Mouse (Mus musculus): ENCODE data around the gene Cadps. TPM values are rescaled to one million over a fixed set of nuclear protein-coding genes. Genes with fewer than 3 reads are reported as not detected.

Cadps gene
- polyA plus RNA-seq, 1 experiment from 2014 or later = 0.51 TPM

GRCm38 (mm10) chr14:12400116-12400515 lies 422.8 kb downstream of the Cadps start:
- Histone ChIP-seq H3K4me3 (replicated peaks) (no peak overlapping the region), H3K9me3 (replicated peaks) (no peaks in the 10 kb centered on the region), H3K27ac (no peak overlapping the region), H3K4me1 (no peaks in the 10 kb centered on the region), H3K36me3 (no peaks in the 10 kb centered on the region), H3K9ac (no peak overlapping the region), H3K27me3 (no peaks in the 10 kb centered on the region), H3K4me2 (no peak overlapping the region)
- WGBS = 91% methylated on average over 5 of the region's 5 CpGs
- no peak for ATAC-seq (replicated peaks; ENCODE audit: low FRiP score)

- no peak overlapping the region for H3K27ac ChIP-seq
- no peaks in the 10 kb centered on the region for H3K27me3 ChIP-seq
- no peaks in the 10 kb centered on the region for H3K36me3 ChIP-seq
- H3K4me1 ChIP-seq = no peaks in the 10 kb centered on the region
- 67% methylated on average over 3 of the region's 3 CpGs for WGBS
- H3K9ac ChIP-seq = no peak overlapping the region
- H3K4me3 ChIP-seq (replicated peaks) = no peak overlapping the region
- no peaks in the 10 kb centered on the region for H3K9me3 ChIP-seq (replicated peaks)
- no peak for ATAC-seq (replicated peaks; ENCODE audit: low FRiP score)
- H3K4me2 ChIP-seq = no peak overlapping the region
These were observed 425.3 kb downstream of the Cadps start for GRCm38 (mm10) chr14:12397561-12397960.

GRCm38 (mm10) chr14:12394318-12394717 lies 428.6 kb downstream of the Cadps start:
- Histone ChIP-seq H3K9ac (no peak overlapping the region), H3K4me3 (replicated peaks) (no peak overlapping the region), H3K9me3 (replicated peaks) (no peaks in the 10 kb centered on the region), H3K27ac (no peak overlapping the region), H3K36me3 (no peaks in the 10 kb centered on the region), H3K4me2 (no peak overlapping the region), H3K27me3 (no peaks in the 10 kb centered on the region), H3K4me1 (no peaks in the 10 kb centered on the region)
- 57% methylated on average over 2 of the region's 2 CpGs for WGBS
- no peak for ATAC-seq (replicated peaks; ENCODE audit: low FRiP score)

GRCm38 (mm10) chr14:12393271-12393861 lies 429.5 kb downstream of the Cadps start:
- H3K9ac ChIP-seq = no peak overlapping the region
- no peaks in the 10 kb centered on the region for H3K9me3 ChIP-seq (replicated peaks)
- H3K4me2 ChIP-seq = no peak overlapping the region
- 44% methylated on average over 12 of the region's 12 CpGs for WGBS
- no peak overlapping the region for H3K4me3 ChIP-seq (replicated peaks)
- no peaks in the 10 kb centered on the region for H3K27me3 ChIP-seq
- ATAC-seq (replicated peaks; ENCODE audit: low FRiP score) = no peak
- no peak overlapping the region for H3K27ac ChIP-seq
- no peaks in the 10 kb centered on the region for H3K36me3 ChIP-seq
- H3K4me1 ChIP-seq = peaks cover 4% of the 10 kb centered on the region; the same call in 1 of the 2 replicates

GRCm38 (mm10) chr14:12391167-12391566 lies 431.7 kb downstream of the Cadps start:
- H3K36me3 ChIP-seq = no peaks in the 10 kb centered on the region
- no peaks in the 10 kb centered on the region for H3K9me3 ChIP-seq (replicated peaks)
- H3K27ac ChIP-seq = no peak overlapping the region
- ATAC-seq (replicated peaks; ENCODE audit: low FRiP score) = no peak
- H3K4me2 ChIP-seq = no peak overlapping the region
- peaks cover 5% of the 10 kb centered on the region; the same call in 1 of the 2 replicates for H3K4me1 ChIP-seq
- 75% methylated on average over 7 of the region's 7 CpGs for WGBS
- H3K9ac ChIP-seq = no peak overlapping the region
- peaks cover 5% of the 10 kb centered on the region; the same call in 1 of the 2 replicates for H3K27me3 ChIP-seq
- no peak overlapping the region for H3K4me3 ChIP-seq (replicated peaks)

- Histone ChIP-seq H3K4me3 (replicated peaks) (no peak overlapping the region), H3K4me2 (no peak overlapping the region), H3K27me3 (peaks cover 5% of the 10 kb centered on the region; the same call in 1 of the 2 replicates), H3K36me3 (no peaks in the 10 kb centered on the region), H3K27ac (no peak overlapping the region), H3K4me1 (peaks cover 5% of the 10 kb centered on the region; the same call in 1 of the 2 replicates), H3K9me3 (replicated peaks) (no peaks in the 10 kb centered on the region), H3K9ac (no peak overlapping the region)
- 24% methylated on average over 14 of the region's 14 CpGs for WGBS
- no peak for ATAC-seq (replicated peaks; ENCODE audit: low FRiP score)
These were observed 434.0 kb downstream of the Cadps start for GRCm38 (mm10) chr14:12388806-12389436.

- Histone ChIP-seq H3K9ac (no peak overlapping the region), H3K27me3 (peaks cover 5% of the 10 kb centered on the region; the same call in 1 of the 2 replicates), H3K4me2 (no peak overlapping the region), H3K9me3 (replicated peaks) (no peaks in the 10 kb centered on the region), H3K36me3 (no peaks in the 10 kb centered on the region), H3K4me1 (peaks cover 5% of the 10 kb centered on the region; the same call in 1 of the 2 replicates), H3K4me3 (replicated peaks) (no peak overlapping the region), H3K27ac (no peak overlapping the region)
- no peak for ATAC-seq (replicated peaks; ENCODE audit: low FRiP score)
- 29% methylated on average over 4 of the region's 4 CpGs for WGBS
These were observed 434.6 kb downstream of the Cadps start for GRCm38 (mm10) chr14:12388192-12388795.

- H3K36me3 ChIP-seq = no peaks in the 10 kb centered on the region
- H3K9ac ChIP-seq = no peak overlapping the region
- no peak overlapping the region for H3K4me2 ChIP-seq
- no peak overlapping the region for H3K27ac ChIP-seq
- H3K27me3 ChIP-seq = peaks cover 5% of the 10 kb centered on the region; the same call in 1 of the 2 replicates
- no peaks in the 10 kb centered on the region for H3K9me3 ChIP-seq (replicated peaks)
- peaks cover 5% of the 10 kb centered on the region; the same call in 1 of the 2 replicates for H3K4me1 ChIP-seq
- H3K4me3 ChIP-seq (replicated peaks) = no peak overlapping the region
- WGBS = 69% methylated on average over 6 of the region's 6 CpGs
- no peak for ATAC-seq (replicated peaks; ENCODE audit: low FRiP score)
These were observed 435.7 kb downstream of the Cadps start for GRCm38 (mm10) chr14:12387176-12387575.

GRCm38 (mm10) chr14:12377883-12378282 lies 445.0 kb downstream of the Cadps start:
- 27% methylated on average over 9 of the region's 9 CpGs for WGBS

GRCm38 (mm10) chr14:12377289-12377688 lies 445.6 kb downstream of the Cadps start:
- 97% methylated on average over 2 of the region's 2 CpGs for WGBS
- H3K4me2 ChIP-seq = no peak overlapping the region
- H3K27ac ChIP-seq = no peak overlapping the region
- H3K9ac ChIP-seq = no peak overlapping the region
- H3K4me1 ChIP-seq = no peaks in the 10 kb centered on the region
- ATAC-seq (replicated peaks; ENCODE audit: low FRiP score) = no peak
- H3K9me3 ChIP-seq (replicated peaks) = no peaks in the 10 kb centered on the region
- no peaks in the 10 kb centered on the region for H3K36me3 ChIP-seq
- no peak overlapping the region for H3K4me3 ChIP-seq (replicated peaks)
- peaks cover 17% of the 10 kb centered on the region; the same call in 1 of the 2 replicates for H3K27me3 ChIP-seq

More at GRCm38 (mm10) chr14:12377883-12378282, 445.0 kb downstream of the Cadps start:
- Histone ChIP-seq H3K4me2 (no peak overlapping the region), H3K9me3 (replicated peaks) (no peaks in the 10 kb centered on the region), H3K27ac (no peak overlapping the region), H3K27me3 (peaks cover 17% of the 10 kb centered on the region; the same call in 1 of the 2 replicates), H3K9ac (no peak overlapping the region), H3K36me3 (no peaks in the 10 kb centered on the region), H3K4me1 (no peaks in the 10 kb centered on the region), H3K4me3 (replicated peaks) (no peak overlapping the region)
- no peak for ATAC-seq (replicated peaks; ENCODE audit: low FRiP score)

- Histone ChIP-seq H3K4me2 (no peak overlapping the region), H3K27me3 (peaks cover 17% of the 10 kb centered on the region; the same call in 1 of the 2 replicates), H3K9me3 (replicated peaks) (no peaks in the 10 kb centered on the region), H3K36me3 (no peaks in the 10 kb centered on the region), H3K4me3 (replicated peaks) (no peak overlapping the region), H3K9ac (no peak overlapping the region), H3K4me1 (no peaks in the 10 kb centered on the region), H3K27ac (no peak overlapping the region)
- no peak for ATAC-seq (replicated peaks; ENCODE audit: low FRiP score)
- WGBS = 58% methylated on average over 2 of the region's 2 CpGs
These were observed 447.4 kb downstream of the Cadps start for GRCm38 (mm10) chr14:12375451-12375850.

- 7% methylated on average over 16 of the region's 16 CpGs for WGBS
- Histone ChIP-seq H3K4me2 (no peak overlapping the region), H3K4me3 (replicated peaks) (no peak overlapping the region), H3K9ac (no peak overlapping the region), H3K27me3 (peaks cover 96% of the 10 kb centered on the region), H3K4me1 (peaks cover 12% of the 10 kb centered on the region), H3K9me3 (replicated peaks) (no peaks in the 10 kb centered on the region), H3K27ac (no peak overlapping the region), H3K36me3 (no peaks in the 10 kb centered on the region)
- no peak for ATAC-seq (replicated peaks; ENCODE audit: low FRiP score)
These were observed 472.5 kb downstream of the Cadps start for GRCm38 (mm10) chr14:12350271-12350916.

Measured in kidney, embryonic 15.5 days (tissue).